Mouse (Mus musculus) liver, embryonic 14.5 days (tissue): Measurements from ENCODE around the gene Atxn1l. TPM values are rescaled to one million over a fixed set of nuclear protein-coding genes. Genes with fewer than 3 reads are reported as not detected.

Experiments
- ATAC-seq: fragments of 200-750 bp; cut with Nextera tagmentation; 2 replicates; pipeline ENCODE4 v1.8.0; 2017; ENCODE audit warnings: moderate number of reproducible peaks, mild to moderate bottlenecking, moderate library complexity; ENCODE audit not compliant: insufficient read depth
- DNase-seq, 3 experiments: peaks; one replicate each; pipeline ENCODE4 v3.0.0-alpha.2; 2012 to 2013; ENCODE audit warnings: low read depth in 3 of 3, low spot score in 3 of 3
- H3K27ac ChIP-seq: fragments of 300-500 bp; sonication (generic); 2 replicates; pipeline ENCODE4 v1.5.1; 2014; ENCODE audit warnings: moderate library complexity, mild to moderate bottlenecking, control low read depth, inconsistent platforms
- H3K27me3 ChIP-seq: fragments of 300-500 bp; sonication (generic); 2 replicates; pipeline ENCODE4 v1.6.1; 2014; ENCODE audit warnings: mild to moderate bottlenecking, low read length, moderate library complexity; ENCODE audit not compliant: control insufficient read depth, insufficient read depth
- H3K36me3 ChIP-seq: fragments of 300-500 bp; sonication (generic); replicated peaks from 2 replicates; pipeline ENCODE4 v1.6.1; 2014; ENCODE audit warnings: low read depth; ENCODE audit not compliant: control insufficient read depth, insufficient read depth
- H3K4me1 ChIP-seq, 2 experiments: fragments of 200-500 bp in 1 of 2; fragments of 300-500 bp in 1 of 2; sonication (generic) in 1 of 2; replicated peaks; 2 replicates each; pipeline ENCODE4 v1.6.1; 2012 to 2014; ENCODE audit warnings: antibody characterized with exemption in 1 of 2, inconsistent platforms in 1 of 2, low read length in 1 of 2; ENCODE audit not compliant: control insufficient read depth in 2 of 2, insufficient read depth in 2 of 2
- H3K4me2 ChIP-seq: fragments of 300-500 bp; sonication (generic); 2 replicates; pipeline ENCODE4 v1.6.1; 2014; ENCODE audit warnings: low read depth, mild to moderate bottlenecking, control low read depth, moderate library complexity
- H3K4me3 ChIP-seq, 2 experiments: fragments of 200-500 bp in 1 of 2; fragments of 300-500 bp in 1 of 2; sonication (generic) in 1 of 2; 2 replicates each; pipeline ENCODE4 v1.5.1; 2012 to 2014; ENCODE audit warnings: low read depth in 2 of 2, low read length in 2 of 2, mild to moderate bottlenecking in 2 of 2, control low read depth in 1 of 2, inconsistent platforms in 1 of 2, moderate library complexity in 1 of 2; ENCODE audit not compliant: insufficient read depth in 1 of 2
- H3K9ac ChIP-seq: fragments of 300-500 bp; sonication (generic); replicated peaks from 2 replicates; pipeline ENCODE4 v1.6.1; 2014; ENCODE audit warnings: mild to moderate bottlenecking, control low read depth, moderate library complexity
- H3K9me3 ChIP-seq: fragments of 300-500 bp; sonication (generic); 2 replicates; pipeline ENCODE4 v1.6.1; 2016; ENCODE audit warnings: low read length, mixed read lengths; ENCODE audit not compliant: control insufficient read depth
- CTCF ChIP-seq: IDR thresholded peaks from 2 replicates; pipeline ENCODE4 v1.5.1; 2016; ENCODE audit warnings: antibody characterized with exemption, low read depth, control low read depth
- EP300 ChIP-seq: IDR thresholded peaks from 2 replicates; pipeline ENCODE4 v1.6.1; 2016; ENCODE audit warnings: antibody characterized with exemption, low read depth
- WGBS: fragments of 180-500 bp; shearing (Covaris S2); extraction: QIAGEN DNeasy Blood & Tissue Kit; methylation state at CpG from one replicate; pipeline ENCODE4 v1.1.7; 2014; ENCODE audit not compliant: insufficient replicate concordance; 5-methylcytosine and 5-hydroxymethylcytosine counted together
- polyA plus RNA-seq, 2 experiments: library from polyadenylated mRNA; depleted of rRNA in 1 of 2; stranded (reverse) in 1 of 2; unstranded in 1 of 2; fragments of >200 nt; fragmentation: Nextera tagmentation in 1 of 2; extraction: Ambion mirVana in 1 of 2; gene quantifications; 2 replicates each; pipeline versions ENCODE4 v1.2.1 to v1.2.3; 2012 to 2014

Gene Atxn1l
- polyA plus RNA-seq, 2 experiments = 2.0 to 2.5 TPM

- 72% methylated on average over 20 of the region's 20 CpGs for WGBS
- no peak for ATAC-seq
- TF ChIP-seq CTCF = no peak
- TF ChIP-seq EP300 = no peak
Measured at GRCm38 (mm10) chr8:109751731-109752485, 14.4 kb upstream of the Atxn1l start.

GRCm38 (mm10) chr8:109750699-109751098 is 13.2 kb upstream of the Atxn1l start:
- no peaks in the 10 kb centered on the region for H3K36me3 ChIP-seq
- H3K4me3 ChIP-seq = no peak overlapping the region
- ATAC-seq = no peak
- no peak overlapping the region for H3K9ac ChIP-seq
- peak; percentile 49 for TF ChIP-seq CTCF
- TF ChIP-seq EP300 = no peak
- no peak overlapping the region for H3K4me2 ChIP-seq
- H3K27me3 ChIP-seq = no peaks in the 10 kb centered on the region
- H3K27ac ChIP-seq = no peak overlapping the region
- no peaks in the 10 kb centered on the region for H3K4me1 ChIP-seq
- H3K9me3 ChIP-seq = no peaks in the 10 kb centered on the region
- 32% methylated on average over 12 of the region's 12 CpGs for WGBS
- DNase-seq = peak in 1 of 3 experiments; percentile 41

More at GRCm38 (mm10) chr8:109751731-109752485, 14.4 kb upstream of the Atxn1l start:
- Histone ChIP-seq H3K36me3 (no peaks in the 10 kb centered on the region), H3K27me3 (no peaks in the 10 kb centered on the region), H3K4me2 (no peak overlapping the region), H3K27ac (no peak overlapping the region), H3K4me1 (no peaks in the 10 kb centered on the region), H3K9me3 (no peaks in the 10 kb centered on the region), H3K4me3 (no peak overlapping the region), H3K9ac (no peak overlapping the region)
- no peak for DNase-seq

- Histone ChIP-seq H3K9ac (no peak overlapping the region), H3K9me3 (no peaks in the 10 kb centered on the region), H3K4me3 (no peak overlapping the region), H3K27ac (no peak overlapping the region), H3K4me2 (no peak overlapping the region), H3K27me3 (no peaks in the 10 kb centered on the region), H3K36me3 (no peaks in the 10 kb centered on the region), H3K4me1 (no peaks in the 10 kb centered on the region)
- TF ChIP-seq EP300 = no peak
- 21% methylated on average over 5 of the region's 5 CpGs for WGBS
- no peak for ATAC-seq
- DNase-seq = no peak
Measured at GRCm38 (mm10) chr8:109750274-109750673, 12.7 kb upstream of the Atxn1l start.

- H3K4me2 ChIP-seq = no peak overlapping the region
- WGBS = 72% methylated on average over 12 of the region's 12 CpGs
- H3K9ac ChIP-seq = no peak overlapping the region
- no peaks in the 10 kb centered on the region for H3K27me3 ChIP-seq
- H3K9me3 ChIP-seq = no peaks in the 10 kb centered on the region
- no peaks in the 10 kb centered on the region for H3K4me1 ChIP-seq
- no peaks in the 10 kb centered on the region for H3K36me3 ChIP-seq
- no peak overlapping the region for H3K27ac ChIP-seq
- ATAC-seq = no peak
- no peak for TF ChIP-seq EP300
- TF ChIP-seq CTCF = no peak
- no peak overlapping the region for H3K4me3 ChIP-seq
- no peak for DNase-seq
Measured at GRCm38 (mm10) chr8:109747468-109748199, 10.1 kb upstream of the Atxn1l start.

GRCm38 (mm10) chr8:109738049-109738380 is 476 bp upstream of the Atxn1l start:
- Histone ChIP-seq H3K4me3 (peak overlapping the region; percentile 89 to 100), H3K4me2 (peak overlapping the region; percentile 86), H3K36me3 (peaks cover 7% of the 10 kb centered on the region), H3K9me3 (no peaks in the 10 kb centered on the region), H3K27me3 (no peaks in the 10 kb centered on the region), H3K9ac (peak overlapping the region; percentile 97; the same call in 1 of the 2 replicates), H3K4me1 (peaks cover 6% of the 10 kb centered on the region in 2 experiments; a peak in 3 of 4 replicates), H3K27ac (no peak overlapping the region)
- 75% methylated on average over 1 of the region's 1 CpGs for WGBS
- DNase-seq = no peak
- TF ChIP-seq EP300 (no peak), CTCF (no peak)
- ATAC-seq = no peak; the same call in 1 of the 2 replicates
